Mouse (Mus musculus) megakaryocyte, embryonic 14.5 days (primary cell): ENCODE data around the gene AL607142.1. TPM values are rescaled to one million over a fixed set of nuclear protein-coding genes. Genes with fewer than 3 reads are reported as not detected.

Source experiments
- H3K27me3 ChIP-seq: replicated peaks from 2 replicates; pipeline ENCODE3; 2012; ENCODE audit warnings: inconsistent platforms
- H3K36me3 ChIP-seq: replicated peaks from 2 replicates; pipeline ENCODE3; 2012; ENCODE audit warnings: low read length, inconsistent platforms, mixed read lengths
- H3K4me1 ChIP-seq: 2 replicates; pipeline ENCODE4 v1.6.1; 2012; ENCODE audit warnings: inconsistent platforms
- H3K4me3 ChIP-seq: replicated peaks from 2 replicates; pipeline ENCODE3; 2012; ENCODE audit warnings: moderate library complexity, mild to moderate bottlenecking, inconsistent platforms
- H3K9me3 ChIP-seq: 2 replicates; pipeline ENCODE4 v1.6.1; 2012; ENCODE audit warnings: inconsistent platforms
- FLI1 ChIP-seq: IDR thresholded peaks from 2 replicates; pipeline ENCODE4 v1.6.1; 2012; ENCODE audit warnings: low read length, inconsistent platforms, mixed read lengths
- GATA1 ChIP-seq: IDR thresholded peaks from 3 replicates; pipeline ENCODE4 v1.6.1; 2012; ENCODE audit warnings: mixed read lengths, low read length, inconsistent platforms, borderline replicate concordance
- polyA plus RNA-seq: library from polyadenylated mRNA; stranded (reverse); fragments of >175 nt; gene quantifications from 2 replicates; pipeline ENCODE4 v1.2.3, GENCODE M21; 2012; ENCODE audit warnings: low replicate concordance; ENCODE audit not compliant: insufficient read depth

Gene AL607142.1
- polyA plus RNA-seq, 1 experiment, result not detected

DNA sequence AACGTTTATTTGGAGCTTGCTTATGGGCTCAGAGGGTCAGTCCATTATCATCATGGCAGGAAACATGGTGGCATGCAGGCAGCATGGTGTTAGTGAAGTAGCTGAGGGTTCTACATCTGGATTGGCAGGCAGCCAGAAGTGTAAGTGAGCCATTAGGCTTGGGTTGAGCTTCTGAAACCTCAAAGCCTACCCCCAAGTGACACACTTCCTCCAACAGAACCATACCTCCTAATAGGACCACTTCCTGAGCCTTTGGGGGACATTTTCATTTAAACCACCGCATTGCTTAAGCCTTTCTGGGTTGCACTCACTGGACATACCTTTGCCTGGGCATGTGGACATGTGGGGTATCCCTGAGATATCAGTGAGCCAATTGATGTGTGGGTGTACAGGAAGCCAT is 23.3 kb upstream of the AL607142.1 start:
- peaks cover 59% of the 10 kb centered on the region for H3K27me3 ChIP-seq
- H3K4me1 ChIP-seq, result peaks cover 38% of the 10 kb centered on the region
- TF ChIP-seq GATA1 (no peak), FLI1 (no peak)
- no peak overlapping the region for H3K4me3 ChIP-seq
- H3K36me3 ChIP-seq, result peaks cover 5% of the 10 kb centered on the region
- peaks cover 12% of the 10 kb centered on the region for H3K9me3 ChIP-seq

DNA sequence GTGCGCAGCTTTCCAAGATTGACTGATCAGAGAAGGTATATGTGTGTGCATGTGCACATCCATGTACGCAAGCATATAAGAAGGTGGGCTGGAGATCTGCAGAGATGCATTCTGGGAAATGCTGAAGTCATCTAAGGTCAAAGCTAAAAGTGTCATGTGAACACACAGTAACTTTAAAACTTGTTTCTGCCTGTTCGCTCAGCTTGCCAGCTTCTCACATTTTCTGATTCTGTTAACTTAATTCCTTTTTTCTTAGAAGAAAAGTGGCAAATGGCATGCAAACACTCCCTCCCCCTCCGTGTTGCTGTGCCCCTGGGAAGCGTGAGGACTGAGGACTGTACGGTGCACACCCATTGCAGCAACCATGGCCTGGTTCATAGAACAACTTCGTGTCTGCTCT is 22.3 kb upstream of the AL607142.1 start:
- Histone ChIP-seq H3K27me3 (peaks cover 59% of the 10 kb centered on the region), H3K4me3 (no peak overlapping the region), H3K4me1 (peaks cover 43% of the 10 kb centered on the region), H3K36me3 (peaks cover 5% of the 10 kb centered on the region), H3K9me3 (peaks cover 12% of the 10 kb centered on the region)
- no peak for TF ChIP-seq FLI1
- TF ChIP-seq GATA1, result no peak

DNA sequence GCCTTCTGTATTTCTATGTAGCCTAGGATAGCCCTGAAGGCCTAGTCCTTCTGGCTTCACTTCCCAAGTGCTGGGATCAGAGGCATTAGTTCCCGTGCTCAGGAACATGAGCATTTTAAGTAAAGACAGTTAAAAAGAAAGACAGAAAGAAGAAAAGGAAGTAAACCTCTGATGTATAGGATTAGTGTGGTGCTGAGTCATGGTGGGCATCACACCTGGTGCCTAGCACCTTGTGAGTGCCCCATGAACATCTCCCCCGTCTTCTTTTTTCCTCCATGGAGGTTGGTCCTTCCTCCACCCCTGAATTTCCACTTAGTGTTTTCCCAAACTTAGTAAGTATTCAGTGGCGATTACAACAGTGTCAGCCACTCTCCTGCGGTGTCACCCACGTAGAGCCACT is 20.2 kb upstream of the AL607142.1 start:
- H3K4me1 ChIP-seq, result peaks cover 43% of the 10 kb centered on the region
- H3K27me3 ChIP-seq, result peaks cover 52% of the 10 kb centered on the region
- TF ChIP-seq GATA1 (no peak), FLI1 (no peak)
- no peak overlapping the region for H3K4me3 ChIP-seq
- peaks cover 12% of the 10 kb centered on the region for H3K9me3 ChIP-seq
- peaks cover 5% of the 10 kb centered on the region for H3K36me3 ChIP-seq

DNA sequence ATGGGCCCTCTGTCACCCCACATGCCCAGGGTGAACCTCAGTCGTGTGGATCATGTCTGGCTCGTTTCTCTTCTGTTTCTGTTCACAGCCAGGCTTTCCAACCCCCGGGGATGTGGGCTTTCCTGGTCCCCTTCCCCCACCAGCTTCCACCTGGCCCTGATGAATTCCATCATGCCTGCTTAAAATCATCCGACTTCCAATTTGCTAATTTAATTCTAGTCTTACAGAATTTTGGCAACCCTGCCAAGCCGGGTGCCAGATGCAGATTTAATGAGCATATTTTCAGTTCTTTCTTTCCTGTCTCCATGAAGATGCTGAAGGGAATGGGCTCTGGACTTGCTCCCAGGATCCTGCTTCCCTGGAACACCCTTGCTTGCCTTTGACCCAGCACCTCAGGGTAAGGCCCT is 19.7 kb upstream of the AL607142.1 start:
- Histone ChIP-seq H3K9me3 (peaks cover 12% of the 10 kb centered on the region), H3K36me3 (peaks cover 5% of the 10 kb centered on the region), H3K4me3 (no peak overlapping the region), H3K4me1 (peaks cover 38% of the 10 kb centered on the region), H3K27me3 (peaks cover 50% of the 10 kb centered on the region)
- TF ChIP-seq GATA1 (no peak), FLI1 (no peak)

DNA sequence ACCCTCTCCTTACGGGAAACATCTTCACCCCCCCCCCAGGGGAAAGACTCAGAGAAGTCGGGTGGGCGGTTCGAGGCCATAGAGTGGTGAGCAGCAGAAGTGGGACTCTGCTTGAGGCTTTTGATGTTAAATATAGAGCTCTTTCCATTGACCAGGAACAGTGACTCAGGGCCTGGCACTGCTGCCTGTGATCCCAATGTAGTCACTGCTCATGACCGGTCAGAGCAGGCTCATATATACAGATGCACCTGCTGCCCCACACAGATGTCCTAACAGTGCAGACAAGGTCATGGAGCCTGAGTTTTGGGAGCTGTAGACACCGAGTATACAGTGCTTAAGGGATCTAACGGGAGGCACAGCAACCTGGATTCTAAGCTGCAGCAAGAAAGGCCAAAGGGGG is 18.9 kb upstream of the AL607142.1 start:
- peaks cover 9% of the 10 kb centered on the region for H3K9me3 ChIP-seq
- no peak overlapping the region for H3K4me3 ChIP-seq
- TF ChIP-seq GATA1 (no peak), FLI1 (no peak)
- peaks cover 4% of the 10 kb centered on the region for H3K36me3 ChIP-seq
- H3K27me3 ChIP-seq, result peaks cover 52% of the 10 kb centered on the region
- H3K4me1 ChIP-seq, result peaks cover 41% of the 10 kb centered on the region

- peaks cover under 1% of the 10 kb centered on the region; the same call in 1 of the 2 replicates for H3K9me3 ChIP-seq
- peaks cover 43% of the 10 kb centered on the region for H3K4me1 ChIP-seq
Observed at GRCm38 (mm10) chr4:120047060-120047459, 17.7 kb upstream of the AL607142.1 start.

DNA sequence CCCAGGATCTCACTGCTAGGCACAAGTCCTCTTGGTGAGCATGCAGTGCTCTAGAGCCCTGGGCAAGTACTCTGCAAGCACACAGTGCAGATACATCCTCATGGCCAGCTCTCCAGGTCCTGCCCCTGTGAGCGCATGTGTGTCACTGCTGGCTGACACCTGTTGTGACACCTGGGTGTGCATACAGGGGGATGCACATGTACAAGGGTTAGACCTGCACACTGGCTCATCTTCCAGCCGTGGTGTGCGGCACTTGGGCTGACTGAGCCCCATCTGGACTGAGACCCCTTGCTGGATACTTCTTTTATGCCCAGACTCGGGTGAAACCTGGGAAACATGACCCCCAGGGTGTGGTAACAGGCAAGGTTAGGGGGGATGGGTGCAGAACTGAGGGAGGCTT is 16.5 kb upstream of the AL607142.1 start:
- TF ChIP-seq GATA1 (no peak), FLI1 (no peak)
- Histone ChIP-seq H3K9me3 (peaks cover 11% of the 10 kb centered on the region), H3K4me3 (peak overlapping the region; percentile 40), H3K36me3 (no peaks in the 10 kb centered on the region), H3K4me1 (peaks cover 50% of the 10 kb centered on the region), H3K27me3 (peaks cover 68% of the 10 kb centered on the region)

More at GRCm38 (mm10) chr4:120047060-120047459, 17.7 kb upstream of the AL607142.1 start:
- peaks cover 62% of the 10 kb centered on the region for H3K27me3 ChIP-seq
- peaks cover 3% of the 10 kb centered on the region for H3K36me3 ChIP-seq
- TF ChIP-seq GATA1, result no peak
- TF ChIP-seq FLI1, result no peak
- no peak overlapping the region for H3K4me3 ChIP-seq

GRCm38 (mm10) chr4:120049857-120050256 is 14.9 kb upstream of the AL607142.1 start:
- H3K4me3 ChIP-seq, result no peak overlapping the region
- TF ChIP-seq FLI1 (no peak), GATA1 (no peak)
- H3K9me3 ChIP-seq, result peaks cover 11% of the 10 kb centered on the region
- H3K36me3 ChIP-seq, result no peaks in the 10 kb centered on the region
- H3K27me3 ChIP-seq, result peaks cover 79% of the 10 kb centered on the region
- peaks cover 61% of the 10 kb centered on the region for H3K4me1 ChIP-seq

GRCm38 (mm10) chr4:120052481-120052880 is 12.3 kb upstream of the AL607142.1 start:
- TF ChIP-seq FLI1 (no peak), GATA1 (no peak)
- no peak overlapping the region for H3K4me3 ChIP-seq

DNA sequence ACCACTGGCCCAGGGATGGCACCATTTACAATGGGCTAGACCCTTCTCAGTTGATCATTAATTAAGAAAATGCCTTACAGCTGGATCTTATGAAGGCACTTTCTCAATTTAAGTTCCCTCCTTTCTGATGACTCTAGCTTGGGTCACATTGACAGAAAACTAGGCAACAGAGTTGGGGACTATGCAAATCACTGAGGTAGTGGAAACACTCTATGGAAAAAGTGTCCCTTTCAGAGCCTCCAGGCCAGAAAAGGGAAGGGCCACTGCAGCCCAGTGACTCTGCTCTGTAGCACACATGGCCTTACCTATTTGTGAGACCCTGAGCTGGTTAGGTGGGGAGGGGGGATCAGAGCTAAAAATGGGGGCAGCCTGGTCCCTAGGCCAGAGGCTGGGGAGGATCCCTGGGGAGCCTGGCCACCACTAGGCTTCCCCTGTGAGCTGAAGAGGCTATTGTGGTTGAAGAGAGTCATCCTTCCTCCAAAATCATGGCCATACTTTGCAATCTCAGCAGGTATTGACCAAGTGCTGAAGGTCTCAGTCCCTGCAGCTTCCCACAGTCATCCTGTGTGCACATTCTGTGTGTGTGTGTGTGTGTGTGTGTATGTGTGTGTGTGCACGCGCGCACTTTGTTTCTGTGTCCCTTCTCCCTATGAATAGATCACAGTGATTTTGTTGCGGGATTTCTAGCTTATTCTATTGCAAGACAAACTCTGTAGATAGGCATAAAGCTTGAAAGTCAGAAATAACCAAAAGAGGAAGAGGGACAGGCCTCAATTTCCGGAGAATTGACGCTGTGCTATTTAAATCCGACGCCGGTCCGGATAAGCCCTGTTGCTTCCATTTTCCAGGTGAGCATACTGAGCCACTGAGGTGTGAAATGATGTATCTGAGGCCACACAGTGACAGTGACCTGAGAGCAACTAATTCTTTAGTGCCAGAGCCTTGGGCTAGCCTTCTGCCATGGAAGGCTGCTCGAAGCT is 11.5 kb upstream of the AL607142.1 start:
- peaks cover 18% of the 10 kb centered on the region for H3K9me3 ChIP-seq
- H3K27me3 ChIP-seq, result peaks cover 73% of the 10 kb centered on the region
- no peak overlapping the region for H3K4me3 ChIP-seq
- H3K4me1 ChIP-seq, result peaks cover 39% of the 10 kb centered on the region
- H3K36me3 ChIP-seq, result no peaks in the 10 kb centered on the region
- TF ChIP-seq FLI1 (no peak), GATA1 (no peak)

More at GRCm38 (mm10) chr4:120052481-120052880, 12.3 kb upstream of the AL607142.1 start:
- Histone ChIP-seq H3K4me1 (peaks cover 39% of the 10 kb centered on the region), H3K36me3 (no peaks in the 10 kb centered on the region), H3K9me3 (peaks cover 18% of the 10 kb centered on the region), H3K27me3 (peaks cover 75% of the 10 kb centered on the region)
